Mouse (Mus musculus): Measurements from ENCODE around the gene Hsd11b1. TPM values are rescaled to one million over a fixed set of nuclear protein-coding genes. Genes with fewer than 3 reads are reported as not detected.

The Hsd11b1 gene
- total and polyA plus RNA-seq, 3 experiments: 2.0 to 6.3 (median 5.7) TPM

DNA sequence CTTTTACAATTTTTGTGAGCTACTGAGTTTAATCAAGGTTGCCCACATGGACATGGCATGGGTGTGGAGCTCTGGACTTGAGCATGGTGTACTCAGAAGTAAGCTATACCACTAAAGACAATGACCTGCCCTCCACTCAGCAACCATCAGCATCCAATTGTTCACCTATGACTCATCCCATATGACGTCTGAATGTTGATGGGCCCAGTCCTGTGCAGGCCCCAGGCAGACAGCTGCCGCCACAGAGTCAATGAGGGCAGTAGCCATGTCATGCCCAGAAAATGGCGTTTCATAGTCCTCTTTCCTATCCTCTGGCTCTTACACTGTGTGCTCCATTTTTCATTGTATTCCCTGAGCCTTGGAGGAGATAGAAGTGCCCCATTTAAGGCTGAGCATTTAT lies 47.9 kb downstream of the Hsd11b1 start:
- peaks cover 6 to 83% of the 10 kb centered on the region in 2 experiments for H3K36me3 ChIP-seq (replicated peaks in 1 of 2; ENCODE audit: control insufficient read depth in 1 of 2, insufficient read depth in 1 of 2, low read length in 1 of 2)
- H3K9me3 ChIP-seq (replicated peaks; ENCODE audit: low read length): no peaks in the 10 kb centered on the region
- H3K4me2 ChIP-seq (ENCODE audit: insufficient read depth, low read depth, poor library complexity, severe bottlenecking): no peak overlapping the region
- no peaks in the 10 kb centered on the region; the same call in 1 of the 2 replicates for H3K79me2 ChIP-seq (replicated peaks; ENCODE audit: control insufficient read depth, extremely low read depth, insufficient read depth, poor library complexity, severe bottlenecking)
- no peak overlapping the region for H3K27ac ChIP-seq (ENCODE audit: insufficient read depth, low read depth)
- TF ChIP-seq TBP (conservative IDR thresholded peaks at IDR 0.05; ENCODE audit: low read depth, low read length) (no peak), ZNF384 (IDR thresholded peaks at IDR 0.05; ENCODE audit: low read depth, low read length) (no peak), POLR2A (IDR thresholded peaks at IDR 0.05; ENCODE audit: low read depth, low read length) (no peak), USF2 (conservative IDR thresholded peaks at IDR 0.05; ENCODE audit: low read depth, low read length) (no peak), ZMIZ1 (IDR thresholded peaks at IDR 0.05; ENCODE audit: low read depth, low read length) (no peak), ZC3H11A (IDR thresholded peaks at IDR 0.05; ENCODE audit: low read depth, low read length) (no peak), NELFE (IDR thresholded peaks at IDR 0.05; ENCODE audit: low read depth, low read length) (no peak), UBTF (IDR thresholded peaks at IDR 0.05; ENCODE audit: low read depth, low read length) (no peak), IRF4 (IDR thresholded peaks at IDR 0.05; ENCODE audit: low read depth, low read length) (no peak), ETS1 (conservative IDR thresholded peaks at IDR 0.05; ENCODE audit: low read depth, low read length) (no peak), MAX (IDR thresholded peaks at IDR 0.05; ENCODE audit: low read length) (no peak), PAX5 (IDR thresholded peaks at IDR 0.05; ENCODE audit: low read length) (no peak), JUN (IDR thresholded peaks at IDR 0.05; ENCODE audit: insufficient read depth, low read depth, low read length) (no peak), HCFC1 (IDR thresholded peaks at IDR 0.05; ENCODE audit: low read depth, low read length) (no peak), SMC3 (IDR thresholded peaks at IDR 0.05; ENCODE audit: low read depth, low read length) (no peak), EP300 (IDR thresholded peaks at IDR 0.05; ENCODE audit: low read length) (no peak)
- H3K4me1 ChIP-seq (ENCODE audit: control insufficient read depth in 1 of 2, insufficient read depth in 2 of 2): peaks cover 4 to 44% of the 10 kb centered on the region in 2 experiments; a peak in 3 of 4 replicates
- DNase-seq (ENCODE audit: extremely low read depth): no peak
- dilution Hi-C loops (cut with MboI; ENCODE audit: extremely low pct_ligation_motif_present, extremely low pct_unique_long_range_greater_than_20kb, low sequenced_read_pairs) (no loop called here), in situ Hi-C loops (cut with MboI; ENCODE audit: low pct_ligation_motif_present, low pct_unique_long_range_greater_than_20kb, low sequenced_read_pairs) (no loop called here)
- no peaks in the 10 kb centered on the region for H3K27me3 ChIP-seq (replicated peaks)
- no peak overlapping the region for H3K9ac ChIP-seq (ENCODE audit: insufficient read depth, low read depth)
- H3K4me3 ChIP-seq (replicated peaks in 1 of 3; ENCODE audit: low read depth in 2 of 3, low read length in 2 of 3, poor library complexity in 1 of 3): no peak overlapping the region

GRCm38 (mm10) chr1:193214053-193214452 lies 49.8 kb downstream of the Hsd11b1 start:
- no peak overlapping the region for H3K27ac ChIP-seq (ENCODE audit: insufficient read depth, low read depth)
- no peaks in the 10 kb centered on the region; the same call in none of the 2 replicates for H3K79me2 ChIP-seq (replicated peaks; ENCODE audit: control insufficient read depth, extremely low read depth, insufficient read depth, poor library complexity, severe bottlenecking)
- in situ Hi-C loops (cut with MboI; ENCODE audit: low pct_ligation_motif_present, low pct_unique_long_range_greater_than_20kb, low sequenced_read_pairs) (no loop called here), dilution Hi-C loops (cut with MboI; ENCODE audit: extremely low pct_ligation_motif_present, extremely low pct_unique_long_range_greater_than_20kb, low sequenced_read_pairs) (no loop called here)
- DNase-seq (ENCODE audit: extremely low read depth): no peak
- no peak overlapping the region for H3K4me3 ChIP-seq (replicated peaks in 1 of 3; ENCODE audit: low read depth in 2 of 3, low read length in 2 of 3, poor library complexity in 1 of 3)
- TF ChIP-seq NRF1 (IDR thresholded peaks at IDR 0.05; ENCODE audit: low read depth, low read length) (no peak), BHLHE40 (IDR thresholded peaks at IDR 0.05; ENCODE audit: low read depth, low read length) (no peak), UBTF (IDR thresholded peaks at IDR 0.05; ENCODE audit: low read depth, low read length) (no peak), ZKSCAN1 (IDR thresholded peaks at IDR 0.05; ENCODE audit: borderline replicate concordance, low read depth, low read length) (no peak), POLR2A (IDR thresholded peaks at IDR 0.05; ENCODE audit: low read depth, low read length) (no peak), MYC (IDR thresholded peaks at IDR 0.05; ENCODE audit: low read depth, low read length) (no peak), USF2 (conservative IDR thresholded peaks at IDR 0.05; ENCODE audit: low read depth, low read length) (no peak), ZNF384 (IDR thresholded peaks at IDR 0.05; ENCODE audit: low read depth, low read length) (no peak), RAD21 (IDR thresholded peaks at IDR 0.05; ENCODE audit: low read depth, low read length) (no peak), GABPA (IDR thresholded peaks at IDR 0.05; ENCODE audit: insufficient replicate concordance, low read depth, low read length) (no peak), TBP (conservative IDR thresholded peaks at IDR 0.05; ENCODE audit: low read depth, low read length) (no peak), ETS1 (conservative IDR thresholded peaks at IDR 0.05; ENCODE audit: low read depth, low read length) (no peak)
- peaks cover 12 to 81% of the 10 kb centered on the region in 2 experiments for H3K36me3 ChIP-seq (replicated peaks in 1 of 2; ENCODE audit: control insufficient read depth in 1 of 2, insufficient read depth in 1 of 2, low read length in 1 of 2)
- H3K4me2 ChIP-seq (ENCODE audit: insufficient read depth, low read depth, poor library complexity, severe bottlenecking): no peak overlapping the region
- H3K27me3 ChIP-seq (replicated peaks): no peaks in the 10 kb centered on the region
- no peaks in the 10 kb centered on the region for H3K9me3 ChIP-seq (replicated peaks; ENCODE audit: low read length)
- H3K9ac ChIP-seq (ENCODE audit: insufficient read depth, low read depth): no peak overlapping the region
- H3K4me1 ChIP-seq (ENCODE audit: control insufficient read depth in 1 of 2, insufficient read depth in 2 of 2): peaks cover 8 to 40% of the 10 kb centered on the region in 2 experiments
